Mouse (Mus musculus): ENCODE measurements at regions not wholly inside any gene's neighbourhood (a gene's known extent, or its start where the extent isn't known, plus 50 kb on each side); places are given as distances from the start of the nearest gene placed in this dataset.

DNA sequence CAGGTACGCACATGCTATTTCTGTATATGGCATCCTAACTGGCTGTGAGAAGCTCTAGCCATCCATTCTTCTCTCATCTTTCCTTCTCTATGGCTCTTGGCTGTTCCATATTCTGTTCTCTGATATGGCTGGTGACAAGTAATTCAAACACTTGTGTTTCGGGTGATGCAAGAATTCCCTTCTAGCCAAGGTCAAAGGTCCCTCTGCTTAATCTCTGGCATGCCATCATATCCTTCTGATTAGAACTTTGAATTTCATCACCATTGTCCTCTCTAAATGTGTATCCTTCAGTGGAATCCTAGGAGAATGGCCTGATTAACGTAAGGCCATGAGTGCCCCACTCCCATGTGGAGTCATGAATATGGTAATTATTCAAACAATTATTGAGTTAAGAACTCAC lies 215.5 kb downstream of the Srek1 start:
- TF ChIP-seq POLR2AphosphoS2 (IDR thresholded peaks at IDR 0.05; ENCODE audit: insufficient read length, low read depth) (no peak), POLR2A (IDR thresholded peaks at IDR 0.05; ENCODE audit: insufficient read length, low read depth) (no peak), MAX (IDR thresholded peaks at IDR 0.05; ENCODE audit: low read depth) (no peak), MYOD1 (IDR thresholded peaks at IDR 0.05; ENCODE audit: control insufficient read depth in 1 of 3, insufficient read length in 2 of 3, low read depth in 2 of 3) (no peak), TCF12 (IDR thresholded peaks at IDR 0.05; ENCODE audit: insufficient read depth, poor library complexity, severe bottlenecking) (no peak), E2F4 (IDR thresholded peaks at IDR 0.05; ENCODE audit: insufficient read depth) (no peak), MYOG (IDR thresholded peaks at IDR 0.05; ENCODE audit: control insufficient read depth in 1 of 3, insufficient read depth in 1 of 3, insufficient read length in 2 of 3, low read depth in 2 of 3) (no peak), TCF3 (IDR thresholded peaks at IDR 0.05; ENCODE audit: insufficient read length, low read depth) (no peak), USF1 (IDR thresholded peaks at IDR 0.05; ENCODE audit: low read depth) (no peak), SRF (IDR thresholded peaks at IDR 0.05; ENCODE audit: control insufficient read depth, insufficient read length, low read depth) (no peak)

Data from myocyte (in vitro differentiated cells).